Mouse (Mus musculus): ENCODE results near the gene Srsf6. TPM values are rescaled to one million over a fixed set of nuclear protein-coding genes. Genes with fewer than 3 reads are reported as not detected.

Srsf6 gene
- polyA plus RNA-seq, 1 experiment: 46.1 TPM

GRCm38 (mm10) chr2:162966734-162967133, 35.4 kb downstream of the Srsf6 start:
- no peak overlapping the region for H3K27ac ChIP-seq (ENCODE audit: insufficient read depth, low read depth, low read length)
- 78% methylated on average over 2 of the region's 2 CpGs for WGBS
- TF ChIP-seq POLR2A (IDR thresholded peaks at IDR 0.05; ENCODE audit: low read depth, low read length) (no peak), CTCF (IDR thresholded peaks at IDR 0.05; ENCODE audit: extremely low read depth, insufficient read length, insufficient replicate concordance, low read depth, low read length) (no peak)
- no peaks in the 10 kb centered on the region for H3K27me3 ChIP-seq (ENCODE audit: control insufficient read depth, insufficient read depth, low read length)
- no peak overlapping the region for H3K4me3 ChIP-seq (ENCODE audit: low read depth, low read length)
- no peaks in the 10 kb centered on the region for H3K36me3 ChIP-seq (ENCODE audit: control insufficient read depth, insufficient read depth, low read length)
- no peaks in the 10 kb centered on the region; the same call in 1 of the 2 replicates for H3K4me1 ChIP-seq (ENCODE audit: control insufficient read depth, insufficient read depth, insufficient read length, low read length)

- Histone ChIP-seq H3K27ac (ENCODE audit: insufficient read depth, low read depth, low read length) (no peak overlapping the region), H3K27me3 (ENCODE audit: control insufficient read depth, insufficient read depth, low read length) (no peaks in the 10 kb centered on the region), H3K4me3 (ENCODE audit: low read depth, low read length) (no peak overlapping the region), H3K4me1 (ENCODE audit: control insufficient read depth, insufficient read depth, insufficient read length, low read length) (no peaks in the 10 kb centered on the region; the same call in 1 of the 2 replicates), H3K36me3 (ENCODE audit: control insufficient read depth, insufficient read depth, low read length) (no peaks in the 10 kb centered on the region)
- TF ChIP-seq POLR2A (IDR thresholded peaks at IDR 0.05; ENCODE audit: low read depth, low read length) (no peak), CTCF (IDR thresholded peaks at IDR 0.05; ENCODE audit: extremely low read depth, insufficient read length, insufficient replicate concordance, low read depth, low read length) (peak; percentile 84; the same call in 1 of the 2 replicates)
- 13% methylated on average over 5 of the region's 5 CpGs for WGBS
These were observed 37.0 kb downstream of the Srsf6 start for GRCm38 (mm10) chr2:162968357-162968756.

GRCm38 (mm10) chr2:162969101-162969500, 37.8 kb downstream of the Srsf6 start:
- 84% methylated on average over 3 of the region's 3 CpGs for WGBS
- TF ChIP-seq POLR2A (IDR thresholded peaks at IDR 0.05; ENCODE audit: low read depth, low read length) (no peak), CTCF (IDR thresholded peaks at IDR 0.05; ENCODE audit: extremely low read depth, insufficient read length, insufficient replicate concordance, low read depth, low read length) (no peak)
- H3K4me1 ChIP-seq (ENCODE audit: control insufficient read depth, insufficient read depth, insufficient read length, low read length): no peaks in the 10 kb centered on the region; the same call in 1 of the 2 replicates
- no peak overlapping the region for H3K27ac ChIP-seq (ENCODE audit: insufficient read depth, low read depth, low read length)
- no peaks in the 10 kb centered on the region for H3K36me3 ChIP-seq (ENCODE audit: control insufficient read depth, insufficient read depth, low read length)
- no peaks in the 10 kb centered on the region for H3K27me3 ChIP-seq (ENCODE audit: control insufficient read depth, insufficient read depth, low read length)
- no peak overlapping the region for H3K4me3 ChIP-seq (ENCODE audit: low read depth, low read length)

- H3K36me3 ChIP-seq (ENCODE audit: control insufficient read depth, insufficient read depth, low read length): no peaks in the 10 kb centered on the region
- H3K27me3 ChIP-seq (ENCODE audit: control insufficient read depth, insufficient read depth, low read length): no peaks in the 10 kb centered on the region
- WGBS: 78% methylated on average over 6 of the region's 6 CpGs
- no peak for TF ChIP-seq CTCF (IDR thresholded peaks at IDR 0.05; ENCODE audit: extremely low read depth, insufficient read length, insufficient replicate concordance, low read depth, low read length)
- TF ChIP-seq POLR2A (IDR thresholded peaks at IDR 0.05; ENCODE audit: low read depth, low read length): no peak
- H3K4me1 ChIP-seq (ENCODE audit: control insufficient read depth, insufficient read depth, insufficient read length, low read length): no peaks in the 10 kb centered on the region; the same call in 1 of the 2 replicates
- no peak overlapping the region for H3K4me3 ChIP-seq (ENCODE audit: low read depth, low read length)
- H3K27ac ChIP-seq (ENCODE audit: insufficient read depth, low read depth, low read length): no peak overlapping the region
These were observed 39.6 kb downstream of the Srsf6 start for GRCm38 (mm10) chr2:162970896-162971295.

DNA sequence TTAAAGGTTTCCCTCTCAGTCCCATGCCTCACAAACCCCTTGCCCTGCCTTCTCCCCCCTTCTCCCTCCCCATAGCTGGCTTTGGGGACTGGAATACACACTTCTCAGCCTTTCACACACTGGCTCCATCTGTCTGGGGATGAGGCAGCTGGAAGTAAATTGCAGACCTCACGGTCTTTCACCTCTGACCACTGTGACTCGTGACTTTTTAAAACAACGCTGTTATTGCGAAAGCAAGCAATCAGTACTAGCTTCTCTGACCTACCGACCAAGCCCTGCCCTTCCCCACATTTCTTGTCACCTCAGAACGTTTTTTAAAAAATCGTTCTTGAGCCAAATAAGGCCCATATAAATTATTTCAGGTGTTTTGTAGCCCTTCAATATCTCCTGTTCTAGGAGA, 41.4 kb downstream of the Srsf6 start:
- Histone ChIP-seq H3K4me3 (ENCODE audit: low read depth, low read length) (no peak overlapping the region), H3K36me3 (ENCODE audit: control insufficient read depth, insufficient read depth, low read length) (no peaks in the 10 kb centered on the region), H3K4me1 (ENCODE audit: control insufficient read depth, insufficient read depth, insufficient read length, low read length) (no peaks in the 10 kb centered on the region; the same call in 1 of the 2 replicates), H3K27ac (ENCODE audit: insufficient read depth, low read depth, low read length) (no peak overlapping the region), H3K27me3 (ENCODE audit: control insufficient read depth, insufficient read depth, low read length) (no peaks in the 10 kb centered on the region)
- 18% methylated on average over 7 of the region's 7 CpGs for WGBS
- TF ChIP-seq POLR2A (IDR thresholded peaks at IDR 0.05; ENCODE audit: low read depth, low read length) (no peak), CTCF (IDR thresholded peaks at IDR 0.05; ENCODE audit: extremely low read depth, insufficient read length, insufficient replicate concordance, low read depth, low read length) (no peak)

- Histone ChIP-seq H3K27me3 (ENCODE audit: control insufficient read depth, insufficient read depth, low read length) (no peaks in the 10 kb centered on the region), H3K27ac (ENCODE audit: insufficient read depth, low read depth, low read length) (no peak overlapping the region), H3K4me1 (ENCODE audit: control insufficient read depth, insufficient read depth, insufficient read length, low read length) (no peaks in the 10 kb centered on the region; the same call in 1 of the 2 replicates), H3K4me3 (ENCODE audit: low read depth, low read length) (no peak overlapping the region), H3K36me3 (ENCODE audit: control insufficient read depth, insufficient read depth, low read length) (no peaks in the 10 kb centered on the region)
- TF ChIP-seq CTCF (IDR thresholded peaks at IDR 0.05; ENCODE audit: extremely low read depth, insufficient read length, insufficient replicate concordance, low read depth, low read length): no peak
- TF ChIP-seq POLR2A (IDR thresholded peaks at IDR 0.05; ENCODE audit: low read depth, low read length): no peak
- WGBS: 61% methylated on average over 5 of the region's 5 CpGs
These were observed 41.9 kb downstream of the Srsf6 start for GRCm38 (mm10) chr2:162973206-162973605.

DNA sequence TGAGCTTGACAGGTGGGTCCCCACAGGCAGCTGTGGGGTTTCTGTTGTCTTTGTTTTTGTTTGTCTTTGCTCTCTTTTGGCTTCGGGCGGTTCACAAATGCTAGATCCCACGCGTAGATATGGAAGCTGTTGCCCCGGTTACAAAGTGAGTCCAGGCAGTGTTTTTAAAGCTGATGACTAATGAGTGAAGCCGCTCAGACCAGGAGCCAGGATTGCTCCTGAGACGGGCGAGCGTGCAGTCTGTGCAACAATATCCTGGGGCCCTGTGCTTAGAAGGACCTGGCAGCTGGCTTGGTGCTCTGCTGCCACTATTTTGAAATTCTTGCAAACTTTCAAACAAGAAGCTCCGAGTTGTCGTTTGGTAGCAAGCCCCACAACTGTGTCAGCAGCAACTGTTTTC, 42.3 kb downstream of the Srsf6 start:
- Histone ChIP-seq H3K36me3 (ENCODE audit: control insufficient read depth, insufficient read depth, low read length) (no peaks in the 10 kb centered on the region), H3K27me3 (ENCODE audit: control insufficient read depth, insufficient read depth, low read length) (no peaks in the 10 kb centered on the region), H3K27ac (ENCODE audit: insufficient read depth, low read depth, low read length) (no peak overlapping the region), H3K4me1 (ENCODE audit: control insufficient read depth, insufficient read depth, insufficient read length, low read length) (no peaks in the 10 kb centered on the region; the same call in 1 of the 2 replicates), H3K4me3 (ENCODE audit: low read depth, low read length) (no peak overlapping the region)
- no peak for TF ChIP-seq POLR2A (IDR thresholded peaks at IDR 0.05; ENCODE audit: low read depth, low read length)
- no peak for TF ChIP-seq CTCF (IDR thresholded peaks at IDR 0.05; ENCODE audit: extremely low read depth, insufficient read length, insufficient replicate concordance, low read depth, low read length)
- 40% methylated on average over 11 of the region's 11 CpGs for WGBS
